Mouse (Mus musculus) embryo, embryonic 9.5 days (tissue): ENCODE measurements around the gene Slc35g1.
A peak's percentile ranks its signal among the peaks of the same experiment; 100 is the strongest.

ENCODE experiments used
- DNase-seq: peaks from one replicate; pipeline ENCODE4 v3.0.0-alpha.2; 2017; ENCODE audit errors: extremely low spot score

Slc35g1 gene

DNA sequence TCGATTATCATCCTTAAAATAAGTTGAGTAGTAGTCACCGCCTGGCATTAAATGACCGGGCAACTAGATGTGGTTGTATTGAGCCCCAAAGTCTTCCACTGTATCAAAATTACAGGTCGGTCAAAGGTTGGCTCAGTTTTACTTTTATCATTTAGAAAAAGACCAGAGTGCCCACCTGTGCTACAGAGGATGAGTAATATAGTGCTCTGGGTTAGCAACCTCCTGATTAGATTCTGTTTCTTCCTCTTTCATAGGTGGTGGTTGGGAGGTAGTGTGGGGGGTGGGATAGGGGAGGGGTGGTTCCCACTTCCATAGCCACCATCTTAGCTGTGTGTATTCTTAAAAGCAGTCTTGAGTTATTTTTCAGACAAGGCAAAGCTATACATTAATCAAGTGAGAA lies 7.9 kb upstream of the Slc35g1 start:
- DNase-seq: no peak

DNA sequence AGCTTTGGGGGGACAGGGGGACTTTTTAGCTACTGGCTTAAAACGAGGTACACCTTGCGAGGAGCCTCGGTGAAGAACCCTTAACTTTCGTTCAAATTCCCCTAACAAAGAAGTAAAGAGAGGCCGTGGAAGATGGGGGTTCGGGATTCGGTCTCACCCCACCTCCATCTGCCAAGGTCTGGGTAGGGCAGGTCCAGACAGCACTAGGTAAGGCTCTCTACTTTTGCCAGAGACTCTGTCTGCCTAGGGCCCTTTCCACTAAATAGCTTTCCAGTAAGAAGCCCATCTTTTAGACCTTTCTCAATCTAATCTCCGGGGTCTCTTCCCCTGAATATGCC lies 822 bp downstream of the Slc35g1 start:
- no peak for DNase-seq

DNA sequence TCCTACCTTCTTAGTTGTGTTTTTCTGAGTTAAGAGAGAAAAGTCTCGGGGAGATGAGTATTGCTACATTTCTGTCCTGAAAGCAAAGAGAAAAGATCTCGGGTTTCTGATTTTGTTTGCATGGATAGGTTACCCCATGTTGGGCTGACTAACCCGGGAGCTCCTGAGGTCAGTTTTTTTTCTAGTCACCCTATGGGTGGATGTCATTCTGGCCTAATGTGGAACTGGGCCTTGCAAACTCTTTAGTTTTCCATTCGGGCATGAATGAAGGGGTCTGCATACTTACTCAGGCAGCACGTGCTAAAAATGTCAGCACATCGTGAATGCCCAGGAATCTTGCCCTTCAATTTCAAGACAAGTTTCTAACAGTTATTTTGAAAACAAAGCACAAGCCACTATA lies 1.2 kb downstream of the Slc35g1 start:
- DNase-seq: peak; percentile 13

DNA sequence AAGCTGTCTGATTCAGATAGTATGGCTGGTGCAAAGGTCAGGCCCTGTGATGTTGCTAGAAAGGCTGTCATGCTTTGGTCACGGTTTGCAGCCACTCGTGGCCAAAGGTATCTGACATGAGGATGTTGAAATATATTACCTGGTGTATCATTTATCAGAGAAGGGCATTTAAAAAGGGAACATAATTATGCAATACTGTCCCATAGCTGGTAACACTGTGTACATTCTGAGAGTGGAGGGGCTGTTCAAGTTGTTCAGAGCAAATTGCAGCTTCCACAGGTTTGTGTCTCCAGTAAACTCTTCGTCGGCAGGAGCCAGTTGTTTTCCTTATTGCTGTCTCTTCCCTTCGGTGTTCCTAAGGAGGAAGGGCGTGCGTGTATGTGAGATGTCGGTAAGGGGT lies 3.2 kb downstream of the Slc35g1 start:
- no peak for DNase-seq

DNA sequence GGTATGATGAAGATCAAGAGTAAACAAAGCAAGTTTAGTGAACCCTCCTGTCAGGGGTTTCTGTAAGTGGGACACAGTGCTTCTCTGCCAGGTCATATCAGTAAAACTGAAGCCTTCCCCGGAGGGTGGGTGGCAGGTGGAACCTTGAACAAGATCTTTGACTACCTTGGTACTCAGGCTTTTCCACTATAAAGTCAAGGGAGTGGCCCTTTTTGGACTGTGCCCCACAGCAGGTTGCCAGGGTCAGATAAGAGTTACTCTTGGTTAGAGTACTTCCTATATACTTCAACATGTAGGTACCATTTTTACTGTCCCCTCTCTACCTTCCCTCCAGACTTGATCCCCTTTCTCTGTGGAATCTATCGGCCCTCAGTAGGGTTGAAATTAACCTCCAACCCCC lies 5.1 kb downstream of the Slc35g1 start:
- DNase-seq: no peak

DNA sequence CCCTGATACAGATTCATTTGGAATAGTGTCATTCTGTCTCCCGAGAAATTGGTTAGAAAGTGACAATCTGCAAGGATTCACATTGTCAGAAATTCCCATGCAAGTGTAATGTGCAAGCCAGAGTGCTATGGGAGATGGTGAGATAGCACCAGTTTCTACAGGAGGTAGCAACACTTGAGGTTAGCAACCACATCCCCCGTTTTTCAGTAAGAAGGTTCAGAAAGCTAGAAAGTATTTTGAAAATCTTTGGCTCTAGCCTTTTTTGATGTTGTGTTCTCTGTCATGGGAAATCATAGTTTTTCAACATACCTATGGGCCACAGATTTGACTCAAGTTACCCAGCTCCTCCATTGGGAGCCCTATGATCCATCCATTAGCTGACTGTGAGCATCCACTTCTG lies 5.6 kb downstream of the Slc35g1 start:
- DNase-seq: no peak

DNA sequence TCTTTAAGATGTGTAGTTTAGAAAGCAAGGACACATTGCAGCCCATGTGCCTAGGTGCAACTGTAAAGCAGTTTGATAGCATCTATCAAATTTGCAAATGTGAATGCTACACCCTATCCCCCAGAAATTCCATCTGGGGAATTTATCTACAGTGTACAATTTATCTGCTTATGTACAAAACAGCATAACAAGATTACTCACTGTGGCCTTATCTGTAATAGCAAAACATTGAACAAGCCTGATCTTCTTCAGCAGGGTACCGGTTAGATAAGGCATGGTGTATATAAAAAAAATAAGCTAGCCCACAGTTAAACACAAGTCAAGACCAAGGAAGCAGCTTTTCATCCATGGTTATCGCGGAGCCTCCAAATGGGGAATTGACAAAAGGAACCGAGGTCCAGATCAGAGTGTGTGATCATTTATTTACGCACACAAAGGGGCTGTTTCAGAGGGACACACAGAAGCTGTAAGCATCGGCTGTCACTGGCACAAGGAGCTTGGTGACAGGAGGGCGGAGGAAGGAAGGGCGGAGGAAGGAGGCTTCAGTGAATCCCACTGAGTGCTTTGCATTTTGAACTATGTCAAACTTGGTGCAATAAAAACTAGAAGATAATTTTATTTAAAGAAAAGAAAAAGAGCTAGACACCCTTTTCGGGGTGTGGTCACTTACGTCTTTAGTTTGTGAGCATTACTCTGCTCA lies 14.7 kb downstream of the Slc35g1 start:
- no peak for DNase-seq

DNA sequence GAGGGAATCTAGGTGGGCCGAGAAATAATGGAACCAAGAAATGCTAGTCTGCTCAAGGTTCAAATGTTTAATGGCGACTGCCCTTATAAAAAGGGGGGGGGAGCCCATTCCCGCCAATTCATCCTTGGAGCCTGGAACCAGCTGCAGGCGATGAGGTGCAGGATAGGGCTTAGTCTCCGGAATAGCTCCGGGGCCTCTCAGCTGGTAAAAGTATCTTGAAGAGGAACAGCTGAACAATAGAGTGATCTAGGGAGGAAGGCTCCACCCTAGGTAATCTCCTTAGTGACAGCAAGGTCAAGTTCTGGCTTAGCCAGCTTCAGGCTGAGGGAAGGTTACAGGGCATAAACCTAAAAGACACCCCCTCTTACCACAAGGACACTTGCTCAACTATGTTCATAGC lies 18.1 kb downstream of the Slc35g1 start:
- DNase-seq: no peak

DNA sequence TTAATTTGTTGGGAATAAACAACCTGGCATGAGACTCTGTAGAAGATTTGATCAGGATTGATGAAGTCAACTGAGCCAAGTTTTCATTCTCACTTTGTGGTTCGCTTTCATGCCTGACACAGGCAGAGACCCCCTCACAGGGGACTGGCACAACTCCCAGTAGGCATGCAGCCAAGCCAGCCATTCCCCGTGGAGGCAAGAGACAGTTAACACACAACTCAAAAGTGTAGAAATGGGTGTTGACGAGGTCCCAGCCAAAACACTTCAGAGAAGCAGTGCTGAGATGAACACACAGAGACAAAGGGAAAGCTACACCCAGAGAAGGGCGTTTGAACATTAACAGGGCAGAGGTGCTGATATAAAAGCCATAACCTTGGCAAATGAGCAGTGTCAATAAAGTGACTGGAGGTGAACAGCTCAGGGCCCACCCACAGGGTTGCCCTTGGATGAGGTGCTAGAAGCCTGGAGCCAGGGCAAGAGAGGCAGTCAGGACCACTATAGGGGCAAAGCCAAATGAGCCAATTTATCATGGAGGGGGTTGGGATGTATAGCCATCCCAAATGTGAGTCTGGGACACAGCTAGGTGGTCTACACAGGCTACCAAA lies 23.1 kb downstream of the Slc35g1 start:
- no peak for DNase-seq

DNA sequence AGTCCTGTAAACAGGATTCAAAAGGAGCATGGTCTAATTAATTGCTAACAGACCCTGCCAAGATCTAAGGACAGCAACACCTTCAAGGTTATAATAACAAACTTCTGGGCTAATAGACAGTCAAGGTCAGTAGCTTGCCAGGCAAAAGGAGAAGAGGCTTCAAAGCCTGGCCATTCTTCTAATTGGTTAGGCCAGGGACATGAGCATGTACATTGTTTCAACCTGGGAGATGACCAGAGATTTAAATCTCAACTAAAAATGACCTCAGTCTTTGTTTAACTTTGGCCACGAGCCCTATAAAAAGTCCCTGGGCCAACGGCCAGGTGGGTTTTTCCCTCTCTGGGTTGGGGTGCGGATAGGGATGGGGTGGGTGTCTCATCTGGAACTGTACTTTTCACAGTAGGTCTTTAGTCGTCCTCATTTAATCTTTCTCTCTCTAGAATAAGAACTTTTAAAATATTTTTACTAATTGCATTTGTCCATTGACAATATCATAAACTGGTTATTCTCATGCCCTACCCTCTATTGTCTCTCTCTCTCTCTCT lies 25.0 kb downstream of the Slc35g1 start:
- no peak for DNase-seq

DNA sequence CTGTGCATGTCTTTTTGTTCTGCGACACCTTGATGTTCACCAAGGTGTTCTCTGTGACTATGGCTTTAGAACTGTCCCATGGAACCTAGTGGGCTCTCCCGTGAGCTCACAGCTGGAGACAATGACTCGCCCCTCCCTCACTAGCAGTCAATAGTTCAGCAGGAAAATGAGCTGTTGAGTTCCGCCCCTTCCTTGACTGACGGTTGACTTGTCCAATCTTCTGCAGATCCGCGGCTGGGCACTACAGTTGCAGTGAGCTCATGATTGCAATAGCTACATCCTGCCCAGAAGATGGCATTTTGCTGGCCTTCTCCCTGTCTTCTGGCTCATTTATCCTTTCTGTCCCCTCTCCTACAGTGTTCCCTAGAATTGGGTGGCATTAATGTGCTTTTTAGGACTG lies 25.7 kb downstream of the Slc35g1 start:
- DNase-seq: no peak

DNA sequence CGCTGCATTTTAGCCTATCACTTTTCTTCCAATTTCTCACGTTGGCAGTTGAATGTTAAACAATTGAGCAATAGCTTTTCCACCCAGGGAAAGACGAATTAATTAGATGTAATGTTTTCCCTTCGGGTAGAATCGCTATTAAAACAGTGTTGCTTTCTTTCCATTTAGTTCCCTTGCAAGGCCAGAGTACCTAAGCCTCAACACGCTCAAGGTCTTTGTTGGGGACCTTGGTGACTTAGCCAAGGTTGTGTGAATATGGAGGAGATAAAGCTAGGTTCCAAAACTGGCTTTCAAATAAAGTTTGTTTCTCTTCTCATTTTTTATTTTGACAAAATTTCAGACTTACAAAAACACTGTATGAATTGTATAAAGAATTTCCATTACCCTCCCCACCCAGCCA lies 27.1 kb downstream of the Slc35g1 start:
- DNase-seq: no peak

DNA sequence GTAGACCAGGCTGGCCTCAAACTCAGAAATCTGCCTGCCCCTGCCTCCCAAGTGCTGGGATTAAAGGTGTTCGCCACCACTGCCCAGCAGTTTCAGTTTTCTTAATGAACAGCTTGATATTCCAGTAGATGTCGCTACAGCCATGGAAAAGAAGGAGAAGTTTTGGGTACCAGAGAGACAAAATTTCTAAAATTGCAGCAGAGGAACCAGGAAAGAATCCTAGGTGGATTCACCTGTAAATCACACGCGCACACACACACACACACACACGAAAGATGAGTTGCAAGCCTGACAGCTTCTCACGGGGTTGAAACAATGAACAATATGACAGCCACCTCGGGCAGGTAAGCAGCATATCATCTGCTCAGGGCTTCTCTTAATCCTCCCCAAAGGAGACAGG lies 28.1 kb downstream of the Slc35g1 start:
- DNase-seq: peak; percentile 27

DNA sequence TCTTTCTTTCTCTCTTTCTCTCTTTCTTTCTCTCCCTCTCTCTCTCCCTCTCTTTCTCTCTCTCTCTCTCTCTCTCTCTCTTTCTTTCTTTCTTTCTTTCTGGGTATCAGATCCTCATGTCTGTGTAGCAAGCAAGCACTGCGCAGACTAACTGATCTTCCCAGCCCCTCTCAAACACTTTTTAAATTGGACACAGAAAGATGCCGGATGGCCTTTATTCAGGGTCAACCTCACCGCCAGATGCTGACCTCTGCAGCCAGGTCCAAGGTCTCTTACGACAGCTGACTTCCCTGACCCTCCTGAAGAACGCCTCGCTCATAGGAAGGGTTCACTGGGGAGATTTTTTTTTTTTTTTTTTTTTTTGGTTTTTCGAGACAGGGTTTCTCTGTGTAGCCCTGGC lies 28.8 kb downstream of the Slc35g1 start:
- DNase-seq: no peak

DNA sequence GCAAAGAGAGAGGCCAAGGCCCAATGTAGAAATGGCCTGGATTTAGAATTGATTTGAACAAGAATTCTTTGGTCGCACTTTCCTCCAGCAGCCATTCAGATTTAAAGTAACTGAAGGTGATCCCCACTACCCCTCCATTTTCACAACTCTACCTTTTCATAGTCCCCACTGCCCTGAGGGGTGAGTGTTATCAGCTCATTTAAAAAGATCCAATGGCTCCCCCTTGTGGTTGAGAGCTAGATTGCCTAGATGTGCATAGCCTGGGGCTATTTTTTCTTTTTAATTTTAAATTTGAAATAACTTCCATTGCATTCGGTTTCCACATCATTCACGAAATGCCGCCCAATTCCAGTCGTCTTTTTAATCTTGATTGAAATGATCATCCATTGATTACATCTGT lies 33.5 kb downstream of the Slc35g1 start:
- DNase-seq: peak; percentile 17

DNA sequence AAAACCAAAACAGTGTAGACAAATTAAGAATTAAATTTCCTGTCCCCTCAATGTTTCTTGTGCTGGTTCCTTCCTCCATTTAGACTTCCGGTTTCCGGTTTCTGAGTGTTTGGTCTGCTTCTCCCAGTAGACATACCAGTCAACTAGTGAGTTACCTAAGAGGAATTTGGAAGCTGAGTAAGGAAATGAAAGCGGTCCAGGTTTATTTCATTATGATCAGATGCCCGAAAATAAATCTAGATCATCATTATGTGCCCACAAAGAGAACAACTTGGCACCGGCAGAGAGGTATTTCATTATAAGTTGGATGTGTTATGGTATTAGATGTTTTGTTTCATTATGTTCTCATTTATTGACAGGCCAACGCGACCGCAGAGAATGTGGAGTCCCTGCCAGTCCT lies 34.7 kb downstream of the Slc35g1 start:
- no peak for DNase-seq

DNA sequence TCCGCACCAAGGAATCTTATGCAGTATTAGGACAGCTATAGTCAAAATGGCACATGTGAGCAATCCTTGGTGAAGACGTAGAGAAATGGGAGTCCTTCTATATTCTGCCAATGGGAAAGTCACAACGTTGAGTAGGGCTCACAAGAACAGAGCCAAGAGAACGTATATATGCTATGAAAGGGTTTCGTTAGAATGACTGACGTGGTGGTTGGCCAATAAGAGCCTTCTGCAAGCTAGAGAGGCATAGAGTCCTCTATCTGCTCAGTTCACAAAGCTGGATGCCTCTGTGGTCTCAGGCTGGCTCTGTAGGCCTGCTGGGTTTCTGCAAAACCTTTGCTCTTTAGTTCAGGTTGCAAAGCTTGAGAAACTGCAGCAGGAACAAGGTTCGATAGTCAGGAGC lies 35.5 kb downstream of the Slc35g1 start:
- DNase-seq: no peak

DNA sequence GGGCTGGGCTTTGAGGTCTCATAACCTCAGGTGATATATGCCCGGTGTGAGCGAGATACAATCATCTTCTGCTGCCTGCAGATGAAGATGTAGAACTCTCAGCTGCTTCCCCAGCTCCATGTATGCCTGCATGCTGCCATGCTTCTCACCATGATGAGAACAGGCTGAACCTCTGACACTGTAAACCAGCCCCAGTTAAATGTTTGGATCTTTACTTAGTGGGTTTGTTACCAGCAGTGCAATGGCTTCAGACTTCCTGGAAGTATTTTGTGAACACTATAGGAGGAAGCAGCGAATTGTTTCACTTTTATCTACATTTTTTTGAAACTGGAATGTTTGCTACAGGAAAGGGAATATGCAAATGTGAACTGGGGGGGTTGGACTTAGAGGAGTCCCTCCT lies 36.2 kb downstream of the Slc35g1 start:
- no peak for DNase-seq

DNA sequence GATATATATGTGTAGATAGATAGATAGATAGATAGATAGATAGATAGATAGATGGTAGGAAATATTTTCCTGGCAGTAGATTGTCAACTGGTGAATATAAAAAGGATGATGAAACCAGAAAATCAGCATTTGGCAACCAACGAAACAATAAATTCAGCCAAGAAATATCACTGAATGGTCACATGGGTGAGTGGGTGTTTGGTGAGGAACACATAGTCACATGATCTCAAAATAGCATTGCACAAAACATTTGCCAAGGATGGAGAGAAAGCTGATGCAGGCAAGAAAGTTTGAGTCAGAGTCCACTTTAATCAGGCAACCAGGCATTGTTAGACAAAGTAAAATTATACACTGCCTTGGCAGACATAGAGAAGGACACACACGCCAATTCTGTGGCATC lies 37.6 kb downstream of the Slc35g1 start:
- no peak for DNase-seq

DNA sequence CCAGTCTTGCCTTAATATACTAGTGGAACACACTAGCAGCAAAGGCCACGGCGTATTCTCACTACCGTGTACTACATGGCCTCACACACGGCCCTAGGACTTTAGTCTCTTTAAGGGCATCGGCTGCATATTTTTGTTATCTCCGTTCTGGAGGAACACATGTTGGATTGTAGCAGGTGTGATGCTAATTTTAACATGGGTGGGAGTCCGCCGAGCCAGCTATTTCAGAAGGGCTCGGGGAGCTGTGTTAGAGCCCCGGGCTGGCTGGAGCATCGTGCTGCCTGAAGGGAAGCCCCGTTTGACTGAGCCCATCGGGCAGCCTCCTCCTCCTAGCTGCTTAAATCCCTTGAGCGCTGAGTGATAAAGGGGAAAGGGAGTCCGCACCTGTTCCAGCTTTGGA lies 39.4 kb downstream of the Slc35g1 start:
- DNase-seq: no peak

DNA sequence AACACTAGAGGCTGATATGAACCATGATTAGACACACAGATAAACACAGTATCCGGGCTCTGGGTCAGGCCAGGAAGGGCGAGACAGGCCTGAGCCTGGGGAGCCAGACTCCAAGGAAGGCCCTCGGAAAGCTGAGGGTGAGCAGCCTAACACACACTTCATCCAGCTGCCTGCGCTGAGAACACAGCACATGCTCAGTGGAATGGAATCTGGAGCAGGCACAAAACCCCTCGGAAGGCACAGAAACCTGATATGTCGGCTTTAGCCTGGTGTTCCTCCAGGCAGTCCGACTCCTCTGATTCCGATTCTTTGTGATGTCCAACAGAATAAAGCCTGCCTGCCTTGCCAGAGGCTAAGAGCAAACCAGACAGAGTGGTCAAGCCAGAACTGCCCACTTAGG lies 46.1 kb downstream of the Slc35g1 start:
- peak; percentile 10 for DNase-seq

DNA sequence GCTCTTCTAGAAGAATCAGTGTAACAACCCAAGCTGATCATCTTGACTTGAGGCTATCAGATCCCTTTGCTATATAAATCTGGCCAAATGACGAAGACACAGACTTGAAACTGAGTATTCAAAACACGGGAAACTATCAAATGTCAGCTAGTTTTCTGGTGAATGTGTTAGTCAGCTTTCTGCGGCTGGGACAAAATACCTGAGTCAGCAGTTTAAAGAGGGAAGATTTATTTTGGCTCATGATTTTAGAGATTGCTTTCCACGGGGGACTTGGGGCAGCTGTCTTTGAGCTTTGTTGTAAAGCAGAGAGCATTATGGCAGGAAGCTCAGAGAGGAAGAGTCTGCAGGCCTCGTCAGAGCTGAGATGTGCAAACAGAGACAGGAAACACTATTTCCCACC lies 50.0 kb downstream of the Slc35g1 start:
- DNase-seq: no peak
